Mouse (Mus musculus) small intestine, adult 2 months (tissue): ENCODE data around the gene Nlrx1. TPM values are rescaled to one million over a fixed set of nuclear protein-coding genes. Genes with fewer than 3 reads are reported as not detected.

ENCODE experiments used
- H3K27ac ChIP-seq: fragments of 200-500 bp; 2 replicates; pipeline ENCODE4 v1.5.1; 2012; ENCODE audit warnings: low read depth, low read length, control low read depth, inconsistent platforms; ENCODE audit not compliant: insufficient read depth
- H3K27me3 ChIP-seq: fragments of 200-500 bp; 2 replicates; pipeline ENCODE4 v1.6.1; 2012; ENCODE audit warnings: mild to moderate bottlenecking, moderate library complexity, low read length, inconsistent platforms; ENCODE audit not compliant: control insufficient read depth, insufficient read depth
- H3K36me3 ChIP-seq: fragments of 200-500 bp; 2 replicates; pipeline ENCODE4 v1.6.1; 2012; ENCODE audit warnings: mild to moderate bottlenecking, low read length, control low read depth, inconsistent platforms; ENCODE audit not compliant: control insufficient read depth, insufficient read depth
- H3K4me1 ChIP-seq: fragments of 200-500 bp; 2 replicates; pipeline ENCODE4 v1.6.1; 2012; ENCODE audit warnings: low read length, inconsistent platforms, mixed read lengths; ENCODE audit not compliant: control insufficient read depth, insufficient read depth, insufficient read length
- H3K4me3 ChIP-seq: fragments of 200-500 bp; 2 replicates; pipeline ENCODE4 v1.5.1; 2012; ENCODE audit warnings: low read depth, mild to moderate bottlenecking, control low read depth, inconsistent platforms, low read length, moderate library complexity
- CTCF ChIP-seq: fragments of 200-500 bp; IDR thresholded peaks from 2 replicates; pipeline ENCODE4 v1.5.1; 2012; ENCODE audit warnings: low read depth, mild to moderate bottlenecking, control low read depth, inconsistent platforms, low read length, moderate library complexity, mixed read lengths; ENCODE audit not compliant: insufficient replicate concordance, insufficient read length; ENCODE audit errors: extremely low read depth
- POLR2A ChIP-seq: fragments of 200-500 bp; IDR thresholded peaks from 2 replicates; pipeline ENCODE4 v1.6.1; 2012; ENCODE audit warnings: low read depth, mild to moderate bottlenecking, control low read depth, inconsistent platforms, low read length, moderate library complexity
- WGBS: fragments of 180-500 bp; shearing (Covaris S2); methylation state at CpG from one replicate; pipeline ENCODE4 v1.1.7; 2018; 5-methylcytosine and 5-hydroxymethylcytosine counted together
- polyA plus RNA-seq: library from polyadenylated mRNA; depleted of rRNA; stranded (reverse); fragments of >200 nt; gene quantifications from 2 replicates; pipeline ENCODE4 v1.2.3, GENCODE M21; 2012; rRNA removed

The Nlrx1 gene
- polyA plus RNA-seq, 1 experiment = 7.5 TPM

- TF ChIP-seq CTCF (no peak), POLR2A (no peak)
- Histone ChIP-seq H3K4me1 (peaks cover 19% of the 10 kb centered on the region; the same call in 1 of the 2 replicates), H3K27ac (no peak overlapping the region), H3K27me3 (no peaks in the 10 kb centered on the region), H3K4me3 (no peak overlapping the region), H3K36me3 (no peaks in the 10 kb centered on the region)
These were observed 36.8 kb downstream of the Nlrx1 start for GRCm38 (mm10) chr9:44231609-44232008.

GRCm38 (mm10) chr9:44225993-44226392, 42.4 kb downstream of the Nlrx1 start:
- Histone ChIP-seq H3K36me3 (0 out of 2 replicates have a peak, but pooled peaks cover 1% of the 10 kb centered on the region), H3K4me1 (peaks cover 13% of the 10 kb centered on the region; the same call in 1 of the 2 replicates), H3K4me3 (no peak overlapping the region), H3K27ac (no peak overlapping the region), H3K27me3 (no peaks in the 10 kb centered on the region)
- TF ChIP-seq POLR2A = no peak
- WGBS = 32% methylated on average over 6 of the region's 6 CpGs

GRCm38 (mm10) chr9:44213538-44213937, 54.9 kb downstream of the Nlrx1 start:
- 78% methylated on average over 14 of the region's 14 CpGs for WGBS
- H3K27me3 ChIP-seq = no peaks in the 10 kb centered on the region
- no peak for TF ChIP-seq CTCF
- TF ChIP-seq POLR2A = no peak
- H3K4me3 ChIP-seq = no peak overlapping the region
- no peaks in the 10 kb centered on the region for H3K36me3 ChIP-seq
- no peak overlapping the region for H3K27ac ChIP-seq
- H3K4me1 ChIP-seq = peaks cover 6% of the 10 kb centered on the region; the same call in 1 of the 2 replicates

- WGBS = 88% methylated on average over 4 of the region's 4 CpGs
- H3K4me1 ChIP-seq = peaks cover 10% of the 10 kb centered on the region; the same call in 1 of the 2 replicates
- no peak overlapping the region for H3K4me3 ChIP-seq
- H3K27ac ChIP-seq = no peak overlapping the region
- H3K27me3 ChIP-seq = no peaks in the 10 kb centered on the region
- no peak for TF ChIP-seq POLR2A
- no peak for TF ChIP-seq CTCF
- no peaks in the 10 kb centered on the region for H3K36me3 ChIP-seq
These were observed 56.0 kb downstream of the Nlrx1 start for GRCm38 (mm10) chr9:44212406-44212805.

- Histone ChIP-seq H3K27ac (peak overlapping the region; percentile 50), H3K27me3 (no peaks in the 10 kb centered on the region), H3K4me3 (no peak overlapping the region), H3K4me1 (peaks cover 10% of the 10 kb centered on the region; the same call in 1 of the 2 replicates), H3K36me3 (no peaks in the 10 kb centered on the region)
- TF ChIP-seq POLR2A = no peak
- TF ChIP-seq CTCF = no peak
- whole genome bisulfite sequencing = 26% methylated on average over 4 of the region's 4 CpGs
These were observed 59.0 kb downstream of the Nlrx1 start for GRCm38 (mm10) chr9:44209416-44209815.

- WGBS = 62% methylated on average over 2 of the region's 2 CpGs
- no peak for TF ChIP-seq CTCF
- TF ChIP-seq POLR2A = no peak
- no peaks in the 10 kb centered on the region for H3K27me3 ChIP-seq
- no peak overlapping the region for H3K4me3 ChIP-seq
- H3K4me1 ChIP-seq = peaks cover 10% of the 10 kb centered on the region; the same call in 1 of the 2 replicates
- no peak overlapping the region for H3K27ac ChIP-seq
- no peaks in the 10 kb centered on the region for H3K36me3 ChIP-seq
These were observed 60.6 kb downstream of the Nlrx1 start for GRCm38 (mm10) chr9:44207840-44208239.

Other genes starting within 250 kb of the Nlrx1 start
- 17.0 and 20.7 TPM in 2 replicates for gene Thy1, start 225.2 kb downstream of the Nlrx1 start, polyA plus RNA-seq
- 12.0 and 17.7 TPM in 2 replicates for gene Usp2, start 201.6 kb downstream of the Nlrx1 start, polyA plus RNA-seq
- gene Mfrp, start 166.9 kb downstream of the Nlrx1 start, polyA plus RNA-seq = 0.04 TPM in 2 replicates
- 6.4 and 7.0 TPM in 2 replicates for gene C1qtnf5, start 161.4 kb downstream of the Nlrx1 start, polyA plus RNA-seq
- not detected in 2 replicates for gene Gm49380, start 155.1 kb downstream of the Nlrx1 start, polyA plus RNA-seq
- gene Rnf26, start 155.1 kb downstream of the Nlrx1 start, polyA plus RNA-seq = 16.9 and 26.4 TPM in 2 replicates
- 14.2 and 14.3 TPM in 2 replicates for gene Mcam, start 134.1 kb downstream of the Nlrx1 start, polyA plus RNA-seq
- 2.9 and 6.9 TPM in 2 replicates for gene Cbl, start 34.5 kb downstream of the Nlrx1 start, polyA plus RNA-seq
- gene Ccdc153, start 27.9 kb downstream of the Nlrx1 start, polyA plus RNA-seq = not detected in 2 replicates
- gene Pdzd3, start 17.1 kb downstream of the Nlrx1 start, polyA plus RNA-seq = 9.9 and 23.6 TPM in 2 replicates
- gene Abcg4, start 20.0 kb upstream of the Nlrx1 start, polyA plus RNA-seq = 1.3 and 2.0 TPM in 2 replicates
- 20.6 and 20.8 TPM in 2 replicates for gene Hinfp, start 37.1 kb upstream of the Nlrx1 start, polyA plus RNA-seq
- 113 and 257 TPM in 2 replicates for gene C2cd2l, start 51.7 kb upstream of the Nlrx1 start, polyA plus RNA-seq
- gene Dpagt1, start 57.4 kb upstream of the Nlrx1 start, polyA plus RNA-seq = 27.7 and 47.4 TPM in 2 replicates
- 180 and 255 TPM in 2 replicates for gene H2afx, start 66.1 kb upstream of the Nlrx1 start, polyA plus RNA-seq
- gene Hmbs, start 75.6 kb upstream of the Nlrx1 start, polyA plus RNA-seq = 37.0 and 44.0 TPM in 2 replicates
- gene Vps11, start 93.1 kb upstream of the Nlrx1 start, polyA plus RNA-seq = 12.4 and 22.3 TPM in 2 replicates
- gene Hyou1, start 110.9 kb upstream of the Nlrx1 start, polyA plus RNA-seq = 34.3 and 38.3 TPM in 2 replicates
- gene Slc37a4, start 128.3 kb upstream of the Nlrx1 start, polyA plus RNA-seq = 27.1 and 54.9 TPM in 2 replicates
- 40.0 and 48.3 TPM in 2 replicates for gene Rps25, start 138.5 kb upstream of the Nlrx1 start, polyA plus RNA-seq
- gene Trappc4, start 139.0 kb upstream of the Nlrx1 start, polyA plus RNA-seq = 20.0 and 36.5 TPM in 2 replicates
- 17.8 and 21.3 TPM in 2 replicates for gene Ccdc84, start 150.0 kb upstream of the Nlrx1 start, polyA plus RNA-seq
- gene Foxr1, start 172.5 kb upstream of the Nlrx1 start, polyA plus RNA-seq = not detected in 2 replicates
- 1.4 TPM in 2 replicates for gene Upk2, start 186.4 kb upstream of the Nlrx1 start, polyA plus RNA-seq
- 21.8 and 28.1 TPM in 2 replicates for gene Bcl9l, start 214.2 kb upstream of the Nlrx1 start, polyA plus RNA-seq